Mouse (Mus musculus): ENCODE results near the gene Vmn2r48. TPM values are rescaled to one million over a fixed set of nuclear protein-coding genes. Genes with fewer than 3 reads are reported as not detected.
"Not testable (repeated sequence)": the region's sequence is repeated elsewhere in the genome, so short reads cannot be mapped to it uniquely, and the experiment has no call there.

The Vmn2r48 gene
- not detected for total RNA-seq (2021)
- long read RNA-seq, experiment 1 = 0 reads
- long read RNA-seq, experiment 2 = 0 reads

DNA sequence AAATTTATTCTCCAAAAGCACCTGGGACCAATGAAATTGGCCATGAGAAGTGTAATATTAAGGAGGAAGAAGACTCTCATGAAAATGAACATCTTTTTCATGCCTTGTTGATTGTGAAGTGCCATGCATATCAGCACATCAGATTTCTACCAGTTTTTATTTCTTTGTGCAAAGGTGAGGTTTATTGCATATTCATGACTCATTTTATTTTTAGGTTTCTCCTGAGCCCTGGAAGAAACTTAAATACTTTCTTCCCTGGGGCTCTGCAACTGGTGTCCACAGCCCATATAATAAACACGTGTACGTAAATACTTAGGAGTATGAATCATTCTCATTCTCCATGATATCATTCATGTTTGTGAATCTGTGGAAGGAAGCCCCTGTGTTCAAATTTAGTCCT is at the start of gene Vmn2r48:
Gene Vmn2r48, minus strand, starts transcription at position 101 of the 400 bp plus-strand sequence.
- DNase-seq = not testable (repeated sequence)

DNA sequence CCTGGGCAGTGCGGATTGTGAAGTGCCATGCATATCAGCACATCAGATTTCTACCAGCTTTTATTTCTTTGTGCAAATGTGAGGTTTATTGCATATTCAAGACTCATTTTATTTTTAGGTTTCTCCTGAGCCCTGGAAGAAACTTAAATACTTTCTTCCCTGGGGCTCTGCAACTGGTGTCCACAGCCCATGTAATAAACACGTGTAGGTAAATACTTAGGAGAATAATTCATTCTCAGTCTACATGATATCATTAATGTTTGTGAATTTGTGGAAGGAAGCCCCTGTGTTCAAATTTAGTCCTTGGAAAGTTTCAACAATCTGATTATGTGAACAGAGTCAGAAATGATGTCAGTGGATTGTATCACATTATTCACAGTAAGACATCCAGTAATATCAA is 38.8 kb upstream of the Vmn2r48 start, which contains the start of gene Vmn2r49:
Gene Vmn2r49, minus strand, starts transcription at position 101 of the 400 bp plus-strand sequence.
- not testable (repeated sequence) for DNase-seq

Other genes starting within 250 kb of the Vmn2r48 start
- gene Vmn2r46, start 183.0 kb downstream of the Vmn2r48 start, total RNA-seq (2021) = not detected
- gene Vmn2r47, start 112.3 kb downstream of the Vmn2r48 start, total RNA-seq (2021) = not detected
- not detected for gene Vmn2r49, start 38.7 kb upstream of the Vmn2r48 start, total RNA-seq (2021)
- gene Vmn2r50, start 99.7 kb upstream of the Vmn2r48 start, total RNA-seq (2021) = not detected
- not detected for gene Vmn2r51, start 152.2 kb upstream of the Vmn2r48 start, total RNA-seq (2021)
- gene Vmn2r52, start 223.0 kb upstream of the Vmn2r48 start, total RNA-seq (2021) = not detected

All from heart, adult 18-20 months (tissue).